Mouse (Mus musculus) large intestine, adult 2 months (tissue): ENCODE measurements around the gene Myh1. TPM values are rescaled to one million over a fixed set of nuclear protein-coding genes. Genes with fewer than 3 reads are reported as not detected.

Experiments
- DNase-seq: peaks from one replicate; pipeline ENCODE4 v3.0.0-alpha.2; 2012; ENCODE audit warnings: low read depth, low spot score
- WGBS: fragments of 180-500 bp; shearing (Covaris S2); methylation state at CpG from one replicate; pipeline ENCODE4 v1.1.7; 2018; 5-methylcytosine and 5-hydroxymethylcytosine counted together
- polyA plus RNA-seq: library from polyadenylated mRNA; depleted of rRNA; stranded (reverse); fragments of >200 nt; gene quantifications from 2 replicates; pipeline ENCODE4 v1.2.3, GENCODE M21; 2012; rRNA removed

Myh1 gene
- polyA plus RNA-seq, result 0.02 TPM in 1 of 2 replicates, not detected in the other

DNA sequence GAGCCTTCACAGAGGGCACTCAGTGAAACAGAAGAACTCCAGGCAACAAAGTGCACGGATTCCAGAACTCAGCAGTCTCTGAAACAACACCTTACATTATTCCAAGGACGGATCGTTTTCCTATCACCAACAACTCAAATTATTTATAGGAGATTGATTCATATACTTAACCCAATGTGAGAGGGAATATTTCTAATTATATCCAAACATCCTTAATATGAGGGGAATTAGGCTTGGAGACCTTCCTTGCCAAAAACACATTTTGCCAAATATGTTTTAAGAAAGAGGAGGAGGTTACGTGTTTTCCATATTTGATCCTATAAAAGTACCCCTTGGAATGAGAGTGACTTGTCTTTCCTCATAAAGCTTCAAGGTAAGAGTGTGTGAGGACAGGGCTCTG, at the start of gene Myh1:
Myh1 (plus strand) TSS at position 301 of the 400 bp plus-strand sequence.
- WGBS, result 69% methylated on average over 4 of the region's 4 CpGs
- no peak for DNase-seq

DNA sequence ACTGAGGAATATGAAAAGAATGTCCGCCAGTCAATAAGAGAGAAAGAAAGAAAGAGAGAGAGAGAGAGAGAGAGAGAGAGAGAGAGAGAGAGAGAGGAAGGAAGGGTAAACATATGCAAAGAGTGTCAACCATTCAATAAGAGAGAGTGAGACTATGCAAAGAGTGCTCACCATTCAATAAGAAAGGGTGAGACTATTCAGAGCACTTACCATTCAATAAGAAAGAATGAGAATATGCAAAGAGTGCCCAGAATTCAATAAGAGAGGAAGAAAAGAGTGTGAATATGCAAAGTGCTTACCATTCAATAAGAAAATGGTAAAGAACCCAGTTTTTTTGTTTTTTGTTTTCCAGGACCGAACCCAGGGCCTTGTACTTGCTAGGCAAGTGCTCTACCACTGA, 49.6 kb upstream of the Myh1 start:
- WGBS, result 88% methylated on average over 2 of the region's 2 CpGs

DNA sequence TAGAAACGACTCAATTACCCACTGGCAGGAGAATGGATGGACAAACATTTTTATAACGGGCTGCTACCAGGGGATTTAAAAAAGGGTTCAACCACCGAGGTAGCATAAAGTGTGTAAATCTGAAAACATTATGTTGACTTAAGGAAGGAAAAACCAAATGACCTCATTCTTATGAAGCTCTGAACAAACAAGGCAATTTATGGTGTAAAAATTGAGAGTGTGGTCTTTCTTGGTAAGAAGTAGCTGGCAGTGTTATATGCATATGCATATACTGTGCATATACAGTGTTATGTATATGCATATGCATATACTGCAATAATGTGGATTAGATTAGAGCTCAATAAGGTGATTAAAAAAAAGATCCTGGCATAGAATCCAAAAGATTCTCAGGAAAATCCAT, 48.7 kb upstream of the Myh1 start:
- no peak for DNase-seq
- WGBS, result 33% methylated on average over 3 of the region's 3 CpGs

More for the DNA sequence above, 49.6 kb upstream of the Myh1 start:
- no peak for DNase-seq

DNA sequence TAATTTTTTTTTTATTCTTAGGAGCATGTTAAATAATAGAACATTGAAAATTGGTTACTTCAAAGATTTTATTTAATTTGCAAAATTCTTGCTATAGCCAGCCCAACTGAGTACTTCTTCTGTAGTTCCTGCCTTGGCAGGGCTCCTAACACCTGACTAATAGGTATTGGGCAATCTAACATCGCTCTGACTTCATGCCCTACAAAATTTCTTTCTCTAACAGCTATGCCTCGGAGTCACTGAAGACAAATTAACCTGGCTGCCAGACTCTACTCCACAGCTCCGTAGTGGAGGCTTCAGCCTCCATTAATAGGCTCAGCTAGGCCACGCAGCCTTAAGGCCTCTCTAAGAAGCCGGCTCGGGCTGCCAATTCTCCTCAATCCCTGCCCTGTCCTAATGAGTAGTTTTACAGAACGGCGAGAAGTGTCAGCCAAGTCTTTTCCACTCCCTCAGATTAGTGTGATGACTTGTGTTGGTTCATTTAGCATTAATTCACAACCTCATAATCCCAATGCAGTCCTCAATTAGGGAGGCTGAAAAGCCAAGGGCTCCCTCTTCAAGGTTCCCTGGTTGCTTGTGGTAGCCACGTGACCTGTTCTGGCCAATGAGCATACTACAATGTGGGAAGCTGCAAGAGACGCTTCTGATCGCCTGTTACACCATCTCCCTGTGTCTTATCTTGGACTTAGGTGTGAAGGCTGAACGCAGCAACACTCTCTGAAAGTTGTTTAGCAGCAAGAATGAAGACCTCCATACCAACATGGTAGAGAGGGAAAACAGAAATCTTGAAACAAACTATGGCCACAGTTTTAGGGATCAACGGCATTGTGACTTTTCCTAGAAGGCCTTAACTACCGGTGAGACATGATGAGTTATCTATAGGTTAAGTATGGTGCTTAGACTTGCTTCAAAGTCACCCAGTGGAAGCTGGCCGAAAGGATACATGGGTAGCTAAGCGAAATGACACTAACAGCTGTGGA, 47.9 kb upstream of the Myh1 start:
- no peak for DNase-seq
- WGBS, result 86% methylated on average over 16 of the region's 16 CpGs

DNA sequence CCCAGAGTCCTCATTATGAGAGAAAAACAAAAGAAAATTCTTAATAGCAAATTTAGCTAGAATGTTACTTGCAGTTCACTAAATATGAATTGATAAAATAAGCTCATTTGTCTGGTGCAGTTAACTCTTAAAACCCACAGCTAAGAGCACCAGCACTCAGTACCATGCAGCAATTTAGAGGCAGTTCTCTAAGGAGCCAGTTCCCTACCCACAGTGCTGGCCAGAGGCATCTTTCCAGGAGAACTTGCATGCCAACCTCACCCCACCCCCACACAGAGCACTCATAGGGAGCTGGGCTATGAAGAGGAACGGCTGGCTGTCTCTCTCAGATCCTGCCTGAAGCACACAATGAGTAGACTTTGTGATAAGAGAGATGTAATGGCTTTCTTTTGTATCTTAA, 46.7 kb upstream of the Myh1 start:
- no peak for DNase-seq
- WGBS, result 19% methylated on average over 1 of the region's 1 CpGs

DNA sequence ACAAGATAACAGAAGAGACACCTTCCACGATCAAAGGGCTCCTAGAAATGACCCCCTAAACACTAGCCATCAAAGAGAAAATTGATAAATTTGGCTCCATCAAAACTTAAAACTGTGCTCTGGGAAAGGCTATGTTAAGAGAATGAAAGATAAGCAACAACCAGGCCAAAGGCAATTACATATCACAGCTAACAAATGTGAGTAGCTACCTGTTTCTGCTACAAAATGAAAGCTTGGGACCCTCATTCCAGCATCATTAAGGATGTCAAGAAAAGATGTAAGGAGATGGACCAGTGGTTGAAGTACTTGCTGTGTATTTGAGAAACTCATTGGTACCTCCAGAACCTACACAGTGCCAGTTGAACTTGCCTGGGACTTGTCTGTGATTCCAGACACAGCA, 46.0 kb upstream of the Myh1 start:
- DNase-seq, result no peak
- 54% methylated on average over 1 of the region's 1 CpGs for WGBS

DNA sequence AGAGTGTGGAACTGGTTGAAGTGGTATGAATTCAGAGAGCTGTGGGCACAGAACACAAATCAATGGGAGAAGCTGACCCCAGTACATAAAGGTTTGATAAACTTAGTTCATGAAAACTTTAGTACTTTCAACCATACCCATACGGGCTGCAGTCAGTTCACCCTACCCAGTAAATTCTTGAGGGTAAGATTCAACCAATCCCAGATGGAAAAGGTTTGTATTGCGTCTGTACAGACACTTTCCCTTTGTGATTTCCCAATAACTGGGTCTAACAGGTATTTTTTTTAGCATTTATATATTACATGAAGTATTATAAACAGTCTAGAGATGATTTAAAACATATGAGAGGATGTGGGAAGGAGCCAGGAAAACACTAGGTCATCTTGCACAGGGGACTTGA, 44.2 kb upstream of the Myh1 start:
- WGBS, result 82% methylated on average over 2 of the region's 2 CpGs
- DNase-seq, result no peak

DNA sequence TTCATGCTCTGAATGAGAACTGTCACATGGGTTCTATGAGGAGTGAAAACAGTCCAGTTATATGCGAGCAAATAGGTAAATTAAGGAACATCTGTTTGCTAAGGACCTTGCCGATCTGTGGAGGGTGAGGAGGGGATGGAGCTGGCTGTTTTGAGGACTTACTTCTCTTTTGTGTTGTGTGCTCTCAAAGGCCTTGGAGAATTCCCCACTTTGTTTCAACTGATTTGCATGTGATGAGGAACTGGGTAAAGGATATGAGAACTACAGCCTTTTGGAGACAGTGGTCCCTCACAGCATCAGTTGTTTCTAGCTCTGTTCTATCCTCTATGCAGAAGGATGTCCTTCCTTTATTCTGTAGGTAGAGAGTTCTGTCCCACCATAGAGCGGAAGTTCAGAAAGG, 39.7 kb upstream of the Myh1 start:
- WGBS, result 87% methylated on average over 3 of the region's 3 CpGs

DNA sequence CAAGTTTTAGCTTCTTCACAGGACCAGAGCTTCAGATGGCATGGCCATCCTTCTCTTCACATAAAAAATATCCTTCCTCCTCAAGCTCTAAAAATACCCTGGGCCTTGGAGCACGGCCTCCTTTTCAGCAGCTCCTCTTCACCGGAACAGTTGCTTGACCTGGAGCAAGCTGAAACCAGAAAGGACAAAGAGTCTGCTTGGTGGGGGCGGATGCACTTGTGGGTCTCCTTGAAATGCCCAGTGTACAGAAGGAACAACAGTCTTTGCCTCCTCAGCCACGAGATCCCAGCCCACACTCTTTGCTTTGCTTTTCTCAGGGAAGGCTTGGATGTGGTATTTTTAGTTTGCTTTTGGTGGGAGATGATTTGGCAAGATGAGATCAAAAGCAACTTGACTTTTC, 36.2 kb upstream of the Myh1 start:
- no peak for DNase-seq
- WGBS, result 80% methylated on average over 4 of the region's 4 CpGs

More for the DNA sequence above, 39.7 kb upstream of the Myh1 start:
- no peak for DNase-seq

DNA sequence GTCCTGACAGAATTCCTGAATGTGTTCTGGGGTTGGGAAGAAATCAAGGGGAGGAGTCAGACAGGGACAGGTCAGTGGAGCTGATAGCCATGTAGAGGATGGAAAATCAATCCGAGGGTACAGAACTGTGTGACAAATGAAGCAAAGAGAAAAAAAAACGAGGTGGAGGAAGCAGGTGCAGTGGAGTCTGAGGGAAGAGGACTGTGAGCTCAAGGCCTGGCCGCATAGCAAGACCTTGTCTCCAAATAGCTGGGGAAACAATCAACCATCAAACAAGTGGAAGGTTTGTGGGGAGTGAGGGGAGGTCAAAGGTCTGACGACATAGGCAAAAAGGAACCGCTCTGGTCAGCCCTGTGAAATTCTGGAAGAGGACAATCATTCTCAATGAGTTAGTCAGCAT, 35.0 kb upstream of the Myh1 start:
- no peak for DNase-seq
- 34% methylated on average over 5 of the region's 5 CpGs for WGBS

DNA sequence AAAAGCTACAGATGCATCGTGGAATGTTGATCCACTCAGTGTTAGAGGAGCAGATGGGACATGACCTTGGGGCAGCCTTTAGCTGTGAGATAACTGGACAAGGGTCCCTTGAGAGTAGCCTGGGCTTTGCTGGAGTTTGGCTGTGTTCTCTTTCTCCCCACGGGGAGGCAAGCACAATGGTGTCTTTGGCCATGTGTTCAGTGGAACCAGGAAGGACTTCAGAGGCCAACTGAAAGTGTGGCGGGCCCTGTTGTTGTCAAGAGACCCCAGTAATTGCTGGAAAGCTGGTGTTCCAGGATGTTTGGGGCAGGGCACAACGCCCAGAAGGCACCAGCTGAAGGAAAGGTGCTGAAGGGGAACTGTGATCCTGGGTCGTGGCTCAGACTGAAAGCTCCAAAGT, 30.6 kb upstream of the Myh1 start:
- DNase-seq, result no peak
- WGBS, result 57% methylated on average over 5 of the region's 5 CpGs

DNA sequence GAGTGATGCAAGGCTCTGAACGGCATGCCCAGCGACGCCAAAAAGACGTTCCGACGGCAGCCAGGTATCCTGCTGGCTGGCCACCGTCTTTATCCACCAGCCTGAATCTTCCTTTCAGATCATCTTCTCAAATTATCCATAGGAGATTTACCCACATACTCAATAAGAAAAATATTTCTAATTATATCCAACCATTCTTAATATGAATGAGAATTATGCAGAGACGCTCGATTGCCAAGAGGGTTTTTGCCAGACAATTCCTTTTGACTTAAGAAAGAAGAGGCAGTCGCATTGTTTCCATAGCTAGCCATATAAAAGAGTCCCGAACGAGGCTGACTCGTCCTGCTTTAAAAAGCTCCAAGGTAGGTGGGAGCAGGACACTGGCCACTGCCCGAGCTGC, 29.1 kb upstream of the Myh1 start, which contains the start of gene Myh2:
Myh2 (plus strand) TSS at position 301 of the 400 bp plus-strand sequence.
- 75% methylated on average over 14 of the region's 14 CpGs for whole genome bisulfite sequencing

DNA sequence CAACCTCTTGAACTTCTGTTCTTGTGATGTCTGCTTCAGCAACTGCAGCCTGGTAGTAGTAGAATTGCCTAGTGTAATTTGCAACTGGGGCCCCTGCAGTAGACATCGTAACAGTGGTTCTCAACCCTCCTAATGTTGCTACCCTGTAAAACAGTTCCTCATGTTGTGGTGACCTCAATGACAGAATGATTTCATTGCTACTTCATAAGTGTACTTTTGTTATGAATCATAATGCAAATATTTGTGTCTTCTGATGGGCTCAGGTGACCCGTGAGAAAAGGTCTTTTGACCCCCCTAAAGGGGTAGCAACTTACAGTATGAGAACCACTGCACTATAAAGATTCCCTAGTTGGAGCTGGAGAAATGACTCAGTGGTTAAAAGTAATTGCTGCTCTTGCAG, 27.4 kb upstream of the Myh1 start:
- DNase-seq, result no peak
- 35% methylated on average over 2 of the region's 2 CpGs for WGBS

More for the DNA sequence above, 29.1 kb upstream of the Myh1 start, which contains the start of gene Myh2:
- no peak for DNase-seq

DNA sequence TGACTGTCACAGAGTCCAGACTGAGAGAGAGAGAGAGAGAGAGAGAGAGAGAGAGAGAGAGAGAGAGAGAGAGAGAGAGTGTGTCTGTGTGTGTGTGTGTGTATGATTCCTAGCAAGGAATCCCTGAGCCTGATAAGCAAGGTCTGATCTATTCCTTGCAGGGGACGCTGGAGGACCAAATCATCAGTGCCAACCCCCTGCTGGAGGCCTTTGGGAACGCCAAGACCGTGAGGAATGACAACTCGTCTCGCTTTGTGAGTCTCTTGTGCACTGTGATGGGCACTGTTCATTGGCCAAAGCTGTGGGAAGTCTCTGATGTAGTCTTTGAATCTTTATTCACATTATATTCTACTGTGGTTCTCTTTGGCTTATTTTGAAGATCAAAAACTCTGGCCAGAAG, 23.5 kb upstream of the Myh1 start:
- DNase-seq, result no peak
- WGBS, result 69% methylated on average over 5 of the region's 5 CpGs

DNA sequence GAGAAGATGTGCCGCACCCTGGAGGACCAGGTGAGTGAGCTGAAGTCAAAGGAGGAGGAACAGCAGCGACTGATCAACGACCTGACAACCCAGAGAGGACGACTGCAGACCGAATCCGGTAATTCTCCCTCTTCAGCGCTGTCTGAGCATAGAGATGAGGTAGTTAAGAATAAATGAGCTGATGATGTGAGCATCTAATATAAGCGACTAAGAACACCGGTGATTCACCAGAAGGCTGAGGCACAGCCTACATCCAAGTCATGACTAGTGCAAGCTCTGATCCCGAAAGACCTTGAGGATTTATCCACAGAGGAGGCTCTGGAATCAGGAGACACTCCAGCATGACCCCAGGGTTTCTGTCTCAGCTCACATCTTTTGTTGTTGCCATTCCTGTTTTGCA, 9.5 kb upstream of the Myh1 start:
- WGBS, result 77% methylated on average over 10 of the region's 10 CpGs

DNA sequence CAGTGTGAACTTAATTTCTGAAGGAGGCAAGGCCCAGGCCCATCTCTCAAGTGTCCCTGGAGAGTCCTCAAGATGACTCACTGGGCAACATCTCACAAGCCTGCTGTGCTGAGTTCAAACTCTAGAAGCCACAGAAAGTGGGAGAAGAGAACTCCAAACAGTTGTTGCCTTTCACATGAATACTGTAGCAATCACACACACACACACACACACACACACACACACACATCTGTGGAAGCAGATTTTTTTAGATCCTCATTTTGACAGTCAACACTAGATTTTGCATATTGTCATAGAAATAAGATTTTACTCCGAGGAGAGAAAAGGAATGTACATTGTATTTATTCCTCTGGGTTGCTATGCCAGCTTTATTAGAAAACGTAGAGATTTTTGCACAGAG, 9.0 kb upstream of the Myh1 start:
- DNase-seq, result no peak
- WGBS, result 83% methylated on average over 2 of the region's 2 CpGs

More for the DNA sequence above, 9.5 kb upstream of the Myh1 start:
- DNase-seq, result no peak

DNA sequence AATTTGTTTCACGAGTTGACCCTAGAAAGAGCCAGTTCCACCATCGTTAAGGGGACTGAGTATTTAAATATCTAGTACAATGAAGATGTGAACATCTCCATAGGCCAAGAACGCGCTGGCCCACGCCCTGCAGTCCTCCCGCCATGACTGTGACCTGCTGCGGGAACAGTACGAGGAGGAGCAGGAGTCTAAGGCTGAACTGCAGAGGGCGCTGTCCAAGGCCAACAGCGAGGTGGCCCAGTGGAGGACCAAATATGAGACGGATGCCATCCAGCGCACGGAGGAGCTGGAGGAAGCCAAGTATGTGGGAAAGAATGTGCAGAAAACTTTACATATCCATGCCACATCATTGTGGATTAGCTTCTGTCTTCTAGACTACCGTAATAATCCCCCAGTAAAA, 8.4 kb upstream of the Myh1 start:
- WGBS, result 84% methylated on average over 14 of the region's 14 CpGs
- DNase-seq, result no peak

DNA sequence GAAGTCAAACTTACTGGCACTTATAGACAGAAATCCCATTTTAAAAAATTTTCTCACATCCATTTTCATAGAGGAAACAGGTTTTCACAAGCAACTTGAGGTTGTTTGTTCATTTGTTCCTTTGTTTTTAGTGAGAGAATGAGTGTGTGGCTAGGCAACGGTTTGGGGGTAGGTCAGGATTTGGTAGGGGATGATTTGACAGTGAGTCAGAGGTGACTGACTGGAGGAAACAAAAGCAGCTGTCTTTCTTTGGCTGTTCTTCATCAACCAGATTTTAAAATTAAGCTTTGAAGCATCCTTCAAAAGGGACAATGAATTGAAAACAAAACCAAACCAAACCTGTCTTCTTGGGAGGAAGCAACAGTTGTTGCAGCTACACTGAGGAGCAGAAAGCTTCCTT, 531 bp upstream of the Myh1 start:
- 33% methylated on average over 1 of the region's 1 CpGs for WGBS
- no peak for DNase-seq

DNA sequence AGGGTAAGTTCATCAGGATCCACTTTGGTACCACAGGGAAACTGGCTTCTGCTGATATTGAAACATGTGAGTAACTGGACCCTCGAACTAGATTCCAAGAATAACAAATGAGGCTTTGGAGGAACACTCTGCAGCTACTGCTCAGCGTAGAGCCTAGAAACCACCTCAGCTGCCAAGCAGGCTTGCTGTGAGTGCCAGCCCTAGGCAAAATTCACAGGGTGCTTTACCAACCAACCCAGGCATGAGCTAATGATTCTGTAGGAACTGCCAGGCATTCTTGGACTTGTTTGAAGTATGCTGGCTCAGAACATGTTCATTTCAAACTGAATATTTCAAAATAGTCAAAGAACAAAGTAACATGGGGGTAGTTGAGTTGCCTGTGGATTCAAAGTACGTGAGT, 4.9 kb downstream of the Myh1 start:
- 64% methylated on average over 3 of the region's 3 CpGs for WGBS
- DNase-seq, result no peak

DNA sequence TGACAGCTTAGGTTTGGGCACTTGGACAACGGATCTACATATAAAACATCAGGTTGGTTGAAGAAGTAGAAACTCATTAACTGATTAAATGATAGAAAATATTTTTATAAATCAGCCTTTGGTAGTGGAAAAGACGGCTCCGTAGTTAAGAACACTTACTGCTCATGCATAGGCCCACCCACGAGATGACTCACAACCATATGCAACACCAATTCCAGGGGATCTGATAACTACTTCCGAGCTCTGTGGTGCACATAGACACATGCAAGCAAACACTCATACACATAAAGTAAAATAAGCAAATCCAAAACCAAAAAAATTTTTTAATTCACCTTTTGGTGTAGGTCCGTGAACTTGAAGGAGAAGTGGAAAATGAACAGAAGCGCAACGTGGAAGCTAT, 22.0 kb downstream of the Myh1 start:
- no peak for DNase-seq
- WGBS, result 88% methylated on average over 8 of the region's 8 CpGs

DNA sequence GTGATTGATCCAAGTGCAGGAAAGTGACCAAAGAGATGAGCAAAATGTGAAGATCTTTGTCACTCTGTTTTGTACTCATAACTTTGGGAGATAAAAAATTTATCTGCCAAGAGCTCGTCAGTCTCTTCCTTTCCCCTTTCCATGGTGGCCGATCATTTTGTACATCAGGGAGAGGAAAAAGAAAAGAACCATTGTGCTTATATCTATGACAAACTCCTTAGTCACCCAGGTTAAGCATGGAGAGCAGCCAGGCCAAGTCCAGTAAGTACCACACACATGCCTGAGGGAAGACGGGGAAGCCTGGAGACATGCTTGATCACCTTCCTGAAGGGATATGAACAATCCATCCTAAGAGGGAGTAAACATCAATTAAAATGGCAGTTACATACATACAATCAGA, 24.6 kb downstream of the Myh1 start:
- no peak for DNase-seq
- 79% methylated on average over 3 of the region's 3 CpGs for WGBS
